9 mouse cellular contexts compared by ENCODE assay signal in the genomic region with DNA sequence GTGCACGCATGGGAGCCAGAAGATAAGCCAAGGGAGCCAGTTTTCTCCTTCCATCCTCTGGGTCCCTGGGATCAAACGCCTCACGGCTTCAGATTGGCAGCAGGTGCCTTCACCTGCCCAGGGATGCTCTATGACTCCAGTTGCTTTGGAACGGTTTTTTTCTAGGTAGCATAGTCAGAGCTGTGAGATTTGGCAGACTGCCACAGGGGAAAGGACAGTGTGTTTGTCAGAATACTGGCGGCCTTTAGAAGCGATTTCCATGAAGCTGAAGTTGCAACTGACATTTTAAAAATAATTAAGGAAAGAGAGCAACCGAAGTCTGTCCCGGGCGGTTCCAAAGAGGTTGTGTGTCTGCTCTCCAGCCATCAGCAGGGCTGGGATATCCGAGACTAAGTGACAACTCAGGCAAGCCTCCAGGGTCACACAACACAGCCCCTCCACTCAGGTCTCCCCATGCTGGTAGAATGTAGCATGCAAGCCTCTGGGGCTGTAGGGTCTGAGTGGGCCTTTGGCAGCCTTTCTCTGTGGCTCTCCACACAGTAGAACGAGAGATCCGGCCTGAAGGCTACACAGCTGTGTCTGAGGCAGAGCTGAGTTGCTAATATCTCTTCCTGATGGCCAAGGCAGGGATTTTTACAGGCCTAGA. TPM values are rescaled to one million over a fixed set of nuclear protein-coding genes. Genes with fewer than 3 reads are reported as not detected.
DNase-seq lines count a peak whose midpoint lies in the region; ATAC-seq and TF ChIP-seq lines count a peak whose summit lies in the region.
"Had no signal": no experiment of that assay in that cellular context is flagged by ENCODE, and none has a peak within 500 bp of the region (broad histone marks: within the 10 kb centered on the region; RNA-seq: fewer than 3 reads in every experiment).

No protein-coding gene starts in this region.

- no peaks in the 10 kb centered on the region for H3K36me3 ChIP-seq in lung, embryonic 14.5 days (ENCODE audit: insufficient read depth)
- H3K36me3 ChIP-seq in kidney, embryonic 15.5 days = no peaks in the 10 kb centered on the region

- H3K9me3 ChIP-seq in lung, embryonic 14.5 days (ENCODE audit: low read depth, low read length) = no peaks in the 10 kb centered on the region
- H3K9me3 ChIP-seq in kidney, embryonic 15.5 days (replicated peaks) = no peaks in the 10 kb centered on the region

- TF ChIP-seq CTCF in lung, embryonic 14.5 days (IDR thresholded peaks at IDR 0.05; ENCODE audit: low read depth) = no peak

- H3K27me3 ChIP-seq in lung, embryonic 14.5 days (ENCODE audit: insufficient read depth, low read length) = no peaks in the 10 kb centered on the region
- no peaks in the 10 kb centered on the region for H3K27me3 ChIP-seq in kidney, embryonic 15.5 days

- DNase-seq in cerebellum, adult 11 months = peak; percentile 26
- no peak for DNase-seq in cerebellum, postnatal 4 days (ENCODE audit: low spot score in 2 of 2)
- DNase-seq in lung, embryonic 14.5 days = peak; percentile 63
- DNase-seq in lung, postnatal 25 days (ENCODE audit: low spot score) = no peak
- DNase-seq in cerebellum, postnatal 10 days = peak; percentile 70 to 72
- DNase-seq in layer of hippocampus, adult 8-10 months (ENCODE audit: low spot score in 2 of 2) = no peak
- no peak for DNase-seq in left cerebral cortex, adult 9 months (ENCODE audit: low spot score in 2 of 2)
- DNase-seq: layer of hippocampus, postnatal 36 days had no signal

- H3K9ac ChIP-seq in lung, embryonic 14.5 days = no peak overlapping the region
- no peak overlapping the region for H3K9ac ChIP-seq in kidney, embryonic 15.5 days

- ATAC-seq in lung, embryonic 14.5 days (ENCODE audit: insufficient read depth) = no peak
- ATAC-seq in kidney, embryonic 15.5 days (replicated peaks; ENCODE audit: low FRiP score) = no peak

- no peak overlapping the region for H3K4me3 ChIP-seq in lung, embryonic 14.5 days (ENCODE audit: low read depth, low read length)
- H3K4me3 ChIP-seq in kidney, embryonic 15.5 days (replicated peaks) = no peak overlapping the region

- no peak overlapping the region for H3K27ac ChIP-seq in lung, embryonic 14.5 days (ENCODE audit: low read depth)
- 0 out of 2 replicates have a peak overlapping the region, but pooled peaks have one; percentile 30 for H3K27ac ChIP-seq in kidney, embryonic 15.5 days

- H3K4me1 ChIP-seq in lung, embryonic 14.5 days (ENCODE audit: insufficient read depth) = peaks cover 18% of the 10 kb centered on the region
- H3K4me1 ChIP-seq in kidney, embryonic 15.5 days = peaks cover 57% of the 10 kb centered on the region

- no peak overlapping the region for H3K4me2 ChIP-seq in lung, embryonic 14.5 days
- H3K4me2 ChIP-seq in kidney, embryonic 15.5 days = no peak overlapping the region

- 38% methylated on average over 12 of the region's 12 CpGs for WGBS in lung, embryonic 14.5 days
- 64% methylated on average over 12 of the region's 12 CpGs for WGBS in kidney, embryonic 15.5 days

RNA-seq across cellular contexts. Expression of gene Epas1, which starts 28.4 kb away (rescaled TPM):
- polyA plus RNA-seq in lung, embryonic 14.5 days (2014; fragmentation: Nextera tagmentation; extraction: Ambion mirVana) = 13.2 and 15.7 TPM in 2 replicates
- polyA plus RNA-seq in kidney, embryonic 15.5 days (2015; fragmentation: Nextera tagmentation; extraction: Ambion mirVana) = 8.4 and 9.5 TPM in 2 replicates
- total RNA-seq in layer of hippocampus, adult 8-10 months (2022) = 10 to 100 TPM; 89.6 to 95.2 (median 94.2) TPM

Comparison
In these comparisons a context has a peak if more than half of its experiments do, and no peak if none do; other contexts are left out.
1. DNase-seq: peak in cerebellum, adult 11 months (single experiment), lung, embryonic 14.5 days (single experiment) and cerebellum, postnatal 10 days (2 of 2); none in cerebellum, postnatal 4 days (0 of 2), lung, postnatal 25 days (single experiment), layer of hippocampus, adult 8-10 months (0 of 2) and left cerebral cortex, adult 9 months (0 of 2).